Mouse (Mus musculus) adrenal gland, postnatal 36 days (tissue): Measurements from ENCODE around the gene Nfil3. TPM values are rescaled to one million over a fixed set of nuclear protein-coding genes. Genes with fewer than 3 reads are reported as not detected.
A peak's percentile ranks its signal among the peaks of the same experiment; 100 is the strongest.

Experiments used
- DNase-seq, 2 experiments: peaks; one replicate each; pipeline ENCODE4 v3.0.0; 2021; ENCODE audit warnings: mixed read lengths in 1 of 2
- total RNA-seq, 2 experiments: library from RNA; stranded (reverse); gene quantifications; 2 replicates each; pipeline ENCODE4 v1.2.3; 2021

Nfil3 gene
- total RNA-seq, 2 experiments from 2014 or later, result 48.9 to 83.1 TPM

DNA sequence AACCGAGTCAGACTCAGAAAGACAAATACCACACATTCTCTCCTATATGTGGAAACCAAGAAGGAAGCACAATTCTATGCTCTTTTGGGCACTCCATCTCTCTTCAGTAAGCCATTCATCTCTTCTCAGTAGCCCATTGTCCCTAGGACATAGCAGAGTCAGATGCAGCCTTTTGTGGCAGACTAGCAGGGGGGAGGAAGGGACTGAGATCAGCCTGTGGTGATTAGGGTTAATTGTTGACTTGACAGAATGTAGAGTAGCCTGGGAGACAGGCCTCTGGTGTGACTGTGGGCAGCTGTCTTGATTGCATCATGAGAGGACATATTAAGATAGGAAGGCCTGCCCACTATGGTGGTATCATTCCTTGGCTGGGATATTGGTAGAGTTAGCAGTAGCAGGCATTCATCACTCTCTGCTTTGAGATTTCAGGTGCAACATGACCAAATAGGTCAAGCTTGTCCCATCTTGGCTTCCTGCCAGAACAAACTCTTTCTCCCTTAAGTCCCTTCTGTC lies 37.9 kb downstream of the Nfil3 start:
- DNase-seq, result no peak

- no peak for DNase-seq
These were observed 39.9 kb downstream of the Nfil3 start for GRCm38 (mm10) chr13:52940956-52941355.

GRCm38 (mm10) chr13:52930582-52930981 lies 50.3 kb downstream of the Nfil3 start:
- peak; percentile 18 to 47 for DNase-seq

DNA sequence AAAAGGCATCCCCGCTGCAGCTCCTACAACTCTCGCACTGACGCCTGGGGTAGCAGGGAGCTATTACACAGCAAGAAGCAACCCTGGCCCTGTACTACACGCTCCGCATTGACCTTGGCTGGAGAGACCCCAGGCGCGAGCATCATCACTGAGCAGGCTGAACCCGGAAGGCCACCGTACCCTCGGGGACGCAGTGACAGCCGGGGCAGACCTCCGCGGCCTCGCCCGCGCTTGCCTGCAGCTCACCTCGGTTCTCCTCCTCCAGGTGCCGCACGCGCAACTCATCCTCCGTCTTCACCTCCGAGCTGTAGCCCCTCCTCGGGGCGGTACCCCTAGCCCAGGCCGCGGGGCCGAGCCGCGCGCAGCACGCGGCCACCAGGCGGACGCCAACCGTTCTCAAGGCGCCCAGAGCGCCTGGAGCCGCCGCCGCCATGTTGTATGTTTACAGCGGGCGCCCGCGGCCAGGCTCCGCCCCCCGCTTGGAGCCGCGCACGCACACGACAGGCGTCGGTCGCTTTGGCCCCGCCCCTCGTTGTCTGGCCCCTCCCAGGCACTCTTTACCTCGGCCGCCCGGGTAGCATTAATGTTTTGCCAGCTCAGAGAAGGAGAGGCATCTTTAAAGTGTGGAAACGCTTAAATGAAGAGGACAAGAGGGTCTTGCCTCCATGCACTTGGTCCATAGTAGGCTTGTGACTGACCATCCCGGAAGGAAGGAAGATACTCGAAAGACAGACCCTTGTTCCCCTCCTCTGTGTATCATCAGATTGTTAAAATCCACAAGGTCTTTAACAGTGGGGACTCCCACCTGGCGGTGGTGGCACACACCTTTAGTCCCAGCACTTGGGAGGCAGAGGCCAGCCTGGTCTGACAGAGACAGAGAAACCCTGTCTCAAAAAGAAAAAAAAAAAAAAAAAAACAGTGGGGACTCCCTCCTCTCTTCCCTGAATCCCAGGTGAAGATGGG lies 51.4 kb downstream of the Nfil3 start, which contains the start of gene Auh:
Gene Auh (minus strand): TSS at position 473 of the 963 bp plus-strand sequence.
- DNase-seq, result peak; percentile 90 to 96

DNA sequence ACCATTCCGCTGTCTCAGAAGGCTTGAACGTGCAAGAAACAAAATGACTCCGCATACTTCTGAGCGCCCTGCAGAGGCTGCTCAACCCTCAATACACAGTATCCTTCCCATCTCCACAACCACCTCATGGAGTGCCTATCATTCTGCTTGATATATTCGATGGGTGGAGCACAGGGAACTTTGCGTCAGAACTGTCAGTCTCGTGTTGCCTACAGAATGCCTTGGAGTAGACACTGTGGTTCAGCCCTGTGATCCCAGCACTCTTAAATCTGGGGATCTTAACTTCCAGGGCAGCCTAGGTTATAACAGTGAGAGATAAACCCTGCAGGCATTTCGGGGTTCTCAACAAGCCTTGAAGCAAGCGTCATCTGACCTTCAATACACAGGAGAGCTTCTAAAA lies 52.5 kb downstream of the Nfil3 start:
- peak in 1 of 2 experiments; percentile 10 for DNase-seq

- no peak for DNase-seq
These were observed 56.4 kb downstream of the Nfil3 start for GRCm38 (mm10) chr13:52924457-52924856.

DNA sequence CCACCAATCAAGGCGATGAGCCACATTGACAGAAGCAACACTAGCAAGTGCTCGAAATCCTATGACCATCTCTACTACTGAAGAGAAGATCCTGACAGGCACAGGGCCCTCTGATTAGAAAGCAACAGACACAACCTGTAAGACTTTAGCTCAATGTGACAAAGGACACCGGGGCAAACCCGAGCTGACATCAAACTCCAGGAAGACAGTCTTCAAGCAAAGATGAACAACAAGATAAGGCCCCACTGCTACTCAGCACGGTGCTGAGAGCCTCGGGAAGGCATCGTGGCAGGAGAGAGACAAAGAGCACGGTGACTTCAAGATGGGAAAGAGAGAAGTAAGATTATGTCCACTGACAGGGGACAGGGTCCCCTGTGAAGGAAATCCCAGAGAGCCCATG lies 58.9 kb downstream of the Nfil3 start:
- DNase-seq, result no peak

GRCm38 (mm10) chr13:52921065-52921825 lies 59.6 kb downstream of the Nfil3 start:
- DNase-seq, result no peak

GRCm38 (mm10) chr13:52919790-52920352 lies 61.0 kb downstream of the Nfil3 start:
- DNase-seq, result no peak

DNA sequence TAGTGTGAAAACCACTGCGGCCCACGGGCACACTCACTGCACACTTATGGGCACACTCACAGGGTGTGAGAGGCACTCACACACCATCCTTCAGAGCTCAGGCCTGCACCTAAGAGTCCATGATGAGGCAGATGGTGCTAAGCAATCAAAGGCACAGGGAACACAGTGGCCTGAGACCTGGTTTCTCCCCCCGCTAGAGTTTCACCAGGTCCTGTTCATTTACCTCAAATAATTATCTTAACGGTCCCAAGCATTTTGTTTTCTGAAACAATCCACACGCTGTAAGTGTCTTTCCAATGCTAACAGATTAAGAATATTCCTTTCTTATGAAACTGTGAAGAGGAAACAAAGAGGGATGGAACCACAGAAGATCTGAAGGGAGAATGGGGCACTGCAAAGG lies 62.5 kb downstream of the Nfil3 start:
- DNase-seq, result no peak

Other genes with a start within 250 kb of the Nfil3 start
- gene Auh, start 51.4 kb downstream of the Nfil3 start, total RNA-seq, result 100 to 1,000 TPM; 130 to 159 TPM